Mouse (Mus musculus) MEL (cell line): Measurements from ENCODE around the gene Sv2a. TPM values are rescaled to one million over a fixed set of nuclear protein-coding genes. Genes with fewer than 3 reads are reported as not detected.
A peak's percentile ranks its signal among the peaks of the same experiment; 100 is the strongest.
"Not testable (repeated sequence)": the region's sequence is repeated elsewhere in the genome, so short reads cannot be mapped to it uniquely, and the experiment has no call there.

Experiments
- DNase-seq: peaks from one replicate; pipeline ENCODE4 v3.0.0; 2011; ENCODE audit warnings: low read depth, low spot score
- H3K27ac ChIP-seq: 2 replicates; pipeline ENCODE4 v1.5.1; 2012; ENCODE audit warnings: low read depth, mild to moderate bottlenecking, control low read depth, low read length, moderate library complexity; ENCODE audit not compliant: control insufficient read depth
- H3K27me3 ChIP-seq, 2 experiments: fragments of 150-350 bp in 1 of 2; sonication (generic) in 1 of 2; 2 replicates each; pipeline ENCODE4 v1.6.1; 2012; ENCODE audit warnings: low read length in 2 of 2, mild to moderate bottlenecking in 2 of 2, improper control_type of control experiment in 1 of 2, moderate library complexity in 1 of 2; ENCODE audit not compliant: insufficient read depth in 2 of 2, control insufficient read depth in 1 of 2
- H3K36me3 ChIP-seq, 2 experiments: 2 replicates each; pipeline ENCODE4 v1.6.1; 2012 to 2014; ENCODE audit warnings: low read length in 2 of 2, improper control_type of control experiment in 1 of 2, inconsistent platforms in 1 of 2, mild to moderate bottlenecking in 1 of 2; ENCODE audit not compliant: insufficient read depth in 2 of 2, control insufficient read depth in 1 of 2
- H3K4me1 ChIP-seq, 2 experiments: fragments of 150-350 bp in 1 of 2; sonication (generic) in 1 of 2; 2 replicates each; pipeline ENCODE4 v1.6.1; 2012; ENCODE audit warnings: low read length in 2 of 2, improper control_type of control experiment in 1 of 2, mild to moderate bottlenecking in 1 of 2; ENCODE audit not compliant: insufficient read depth in 2 of 2, control insufficient read depth in 1 of 2
- H3K4me3 ChIP-seq, 2 experiments: fragments of 150-350 bp in 1 of 2; sonication (generic) in 1 of 2; 2 replicates each; pipeline ENCODE4 v1.5.1; 2012; ENCODE audit warnings: low read depth in 2 of 2, low read length in 2 of 2, mild to moderate bottlenecking in 2 of 2, moderate library complexity in 2 of 2, control low read depth in 1 of 2, improper control_type of control experiment in 1 of 2; ENCODE audit not compliant: control insufficient read depth in 1 of 2, insufficient read depth in 1 of 2
- H3K79me2 ChIP-seq: 2 replicates; pipeline ENCODE4 v1.6.1; 2012; ENCODE audit warnings: mild to moderate bottlenecking, low read length, moderate library complexity; ENCODE audit not compliant: control insufficient read depth, poor library complexity, insufficient read depth
- H3K9ac ChIP-seq: 2 replicates; pipeline ENCODE4 v1.6.1; 2012; ENCODE audit warnings: low read depth, mild to moderate bottlenecking, control low read depth, low read length, moderate library complexity; ENCODE audit not compliant: control insufficient read depth, poor library complexity, severe bottlenecking
- H3K9me3 ChIP-seq: fragments of 150-350 bp; sonication (generic); replicated peaks from 2 replicates; pipeline ENCODE4 v1.6.1; 2012; ENCODE audit warnings: mild to moderate bottlenecking, low read length, improper control_type of control experiment, moderate library complexity; ENCODE audit not compliant: insufficient read depth
- BHLHE40 ChIP-seq: IDR thresholded peaks from 2 replicates; pipeline ENCODE4 v1.6.1; 2012; ENCODE audit warnings: low read depth, mild to moderate bottlenecking, inconsistent platforms, low read length, improper control_type of control experiment, borderline replicate concordance
- CHD1 ChIP-seq: IDR thresholded peaks from 2 replicates; pipeline ENCODE4 v1.6.1; 2012; ENCODE audit warnings: low read depth, mild to moderate bottlenecking, inconsistent platforms, low read length, improper control_type of control experiment
- CHD2 ChIP-seq: IDR thresholded peaks from 2 replicates; pipeline ENCODE4 v1.6.1; 2011; ENCODE audit warnings: low read length, improper control_type of control experiment
- E2F4 ChIP-seq: IDR thresholded peaks from 2 replicates; pipeline ENCODE4 v1.6.1; 2011; ENCODE audit warnings: low read depth, low read length, improper control_type of control experiment, borderline replicate concordance
- ELF1 ChIP-seq: IDR thresholded peaks from 2 replicates; pipeline ENCODE4 v1.6.1; 2014; ENCODE audit warnings: low read depth, mild to moderate bottlenecking, inconsistent platforms, low read length, improper control_type of control experiment, moderate library complexity
- EP300 ChIP-seq, 2 experiments: IDR thresholded peaks; 2 replicates each; pipeline ENCODE4 v1.6.1; 2011; ENCODE audit warnings: improper control_type of control experiment in 2 of 2, low read length in 2 of 2, low read depth in 1 of 2, mild to moderate bottlenecking in 1 of 2
- ETS1 ChIP-seq: IDR thresholded peaks from 2 replicates; pipeline ENCODE4 v1.6.1; 2012; ENCODE audit warnings: low read depth, mild to moderate bottlenecking, inconsistent platforms, low read length, improper control_type of control experiment, moderate library complexity
- GATA1 ChIP-seq: IDR thresholded peaks from 2 replicates; pipeline ENCODE4 v1.6.1; 2011; ENCODE audit warnings: low read depth, low read length, improper control_type of control experiment
- JUND ChIP-seq: IDR thresholded peaks from 2 replicates; pipeline ENCODE4 v1.6.1; 2011; ENCODE audit warnings: low read depth, mild to moderate bottlenecking, improper control_type of control experiment, low read length
- MAFK ChIP-seq: IDR thresholded peaks from 2 replicates; pipeline ENCODE4 v1.6.1; 2011; ENCODE audit warnings: low read depth, mild to moderate bottlenecking, low read length, improper control_type of control experiment, borderline replicate concordance
- MAX ChIP-seq: IDR thresholded peaks from 2 replicates; pipeline ENCODE4 v1.6.1; 2011; ENCODE audit warnings: low read length, improper control_type of control experiment
- MAZ ChIP-seq: IDR thresholded peaks from 2 replicates; pipeline ENCODE4 v1.6.1; 2012; ENCODE audit warnings: low read depth, mild to moderate bottlenecking, inconsistent platforms, low read length, improper control_type of control experiment
- MEF2A ChIP-seq: IDR thresholded peaks from 2 replicates; pipeline ENCODE4 v1.6.1; 2014; ENCODE audit warnings: low read depth, mild to moderate bottlenecking, inconsistent platforms, low read length, improper control_type of control experiment; ENCODE audit not compliant: poor library complexity, insufficient replicate concordance, severe bottlenecking; ENCODE audit errors: extremely low read depth
- MXI1 ChIP-seq: IDR thresholded peaks from 2 replicates; pipeline ENCODE4 v1.6.1; 2011; ENCODE audit warnings: mild to moderate bottlenecking, low read depth, low read length, improper control_type of control experiment
- MYC ChIP-seq: IDR thresholded peaks from 2 replicates; pipeline ENCODE4 v1.6.1; 2011; ENCODE audit warnings: low read depth, mild to moderate bottlenecking, low read length, improper control_type of control experiment, moderate library complexity
- POLR2A ChIP-seq, 2 experiments: IDR thresholded peaks; 2 replicates each; pipeline ENCODE4 v1.6.1; 2011 to 2012; ENCODE audit warnings: low read length in 2 of 2, mild to moderate bottlenecking in 2 of 2, control low read depth in 1 of 2, improper control_type of control experiment in 1 of 2, low read depth in 1 of 2, moderate library complexity in 1 of 2; ENCODE audit not compliant: control insufficient read depth in 1 of 2, insufficient read depth in 1 of 2, poor library complexity in 1 of 2
- RCOR1 ChIP-seq: IDR thresholded peaks from 2 replicates; pipeline ENCODE4 v1.6.1; 2012; ENCODE audit warnings: low read depth, mild to moderate bottlenecking, inconsistent platforms, low read length, improper control_type of control experiment
- SIN3A ChIP-seq: IDR thresholded peaks from 2 replicates; pipeline ENCODE4 v1.6.1; 2012; ENCODE audit warnings: low read length, improper control_type of control experiment, inconsistent platforms
- TBP ChIP-seq: IDR thresholded peaks from 2 replicates; pipeline ENCODE4 v1.8.0; 2011; ENCODE audit warnings: low read depth, low read length, improper control_type of control experiment
- TCF12 ChIP-seq: IDR thresholded peaks from 2 replicates; pipeline ENCODE4 v1.6.1; 2014; ENCODE audit warnings: low read depth, mild to moderate bottlenecking, inconsistent platforms, low read length, improper control_type of control experiment, moderate library complexity
- ZKSCAN1 ChIP-seq: IDR thresholded peaks from 2 replicates; pipeline ENCODE4 v1.6.1; 2012; ENCODE audit warnings: low read depth, mild to moderate bottlenecking, inconsistent platforms, low read length, improper control_type of control experiment, moderate library complexity
- ZMIZ1 ChIP-seq: IDR thresholded peaks from 2 replicates; pipeline ENCODE4 v1.6.1; 2012; ENCODE audit warnings: low read depth, mild to moderate bottlenecking, inconsistent platforms, low read length, improper control_type of control experiment, moderate library complexity
- ZNF384 ChIP-seq: IDR thresholded peaks from 2 replicates; pipeline ENCODE4 v1.6.1; 2012; ENCODE audit warnings: low read depth, mild to moderate bottlenecking, inconsistent platforms, low read length, improper control_type of control experiment
- polyA plus RNA-seq, 2 experiments: library from polyadenylated mRNA; stranded (reverse) in 1 of 2; unstranded in 1 of 2; fragments of >175 nt in 1 of 2; fragments of >200 nt in 1 of 2; gene quantifications; 2 replicates each; pipeline versions ENCODE4 v1.2.1 to v1.2.4; 2012; ENCODE audit warnings: low replicate concordance in 2 of 2, low read depth in 1 of 2; ENCODE audit not compliant: insufficient read length in 2 of 2, insufficient read depth in 1 of 2, missing spikeins in 1 of 2
- total RNA-seq: library from RNA; depleted of rRNA; stranded (reverse); fragments of 300-350 nt; gene quantifications from 2 replicates; pipeline ENCODE4 v1.2.3, GENCODE M21; 2012

Sv2a gene
- total and polyA plus RNA-seq, 3 experiments: 0.77 to 3.3 TPM; not detected in 1

GRCm38 (mm10) chr3:96198181-96198580, 17.2 kb downstream of the Sv2a start (continued):
- peak; percentile 82 for TF ChIP-seq TBP
- TF ChIP-seq POLR2A (IDR thresholded peaks at IDR 0.05; ENCODE audit: control insufficient read depth in 1 of 2, insufficient read depth in 1 of 2, low read depth in 1 of 2, low read length in 2 of 2, poor library complexity in 1 of 2): peak in 1 of 2 experiments; percentile 76; a peak in 2 of 4 replicates
- no peak for TF ChIP-seq JUND
- no peak for TF ChIP-seq ZNF384
- no peak for TF ChIP-seq ZKSCAN1
- no peak for TF ChIP-seq E2F4
- peak; percentile 68; the same call in 1 of the 2 replicates for TF ChIP-seq MYC
- peak; percentile 26; the same call in 1 of the 2 replicates for TF ChIP-seq ETS1
- 0 out of 2 replicates have a peak, but pooled peaks have one; percentile 41 for TF ChIP-seq MAZ
- TF ChIP-seq MEF2A: no peak
- TF ChIP-seq SIN3A: peak; percentile 13; the same call in 1 of the 2 replicates
- TF ChIP-seq MAFK: no peak
- TF ChIP-seq CHD1: 0 out of 2 replicates have a peak, but pooled peaks have one; percentile 17
- TF ChIP-seq ZMIZ1: peak; percentile 49; the same call in 1 of the 2 replicates
- no peak for TF ChIP-seq CHD2
- TF ChIP-seq RCOR1: no peak

GRCm38 (mm10) chr3:96198601-96199251, 17.8 kb downstream of the Sv2a start:
- TF ChIP-seq MAX: peak; percentile 1; the same call in 1 of the 2 replicates
- TF ChIP-seq JUND: peak; percentile 93
- 0 out of 2 replicates have a peak, but pooled peaks have one; percentile 6 for TF ChIP-seq MYC
- TF ChIP-seq MXI1: peak; percentile 80
- TF ChIP-seq ELF1: 0 out of 2 replicates have a peak, but pooled peaks have one; percentile 3
- TF ChIP-seq SIN3A: 0 out of 2 replicates have a peak, but pooled peaks have one; percentile 35
- peak; percentile 43; the same call in 1 of the 2 replicates for TF ChIP-seq GATA1
- TF ChIP-seq EP300 (IDR thresholded peaks at IDR 0.05; ENCODE audit: low read depth in 1 of 2, low read length in 2 of 2): peak in 1 of 2 experiments; percentile 39; a peak in 1 of 4 replicates
- peak; percentile 47 to 59; a peak in 1 of 4 replicates for TF ChIP-seq POLR2A (IDR thresholded peaks at IDR 0.05; ENCODE audit: control insufficient read depth in 1 of 2, insufficient read depth in 1 of 2, low read depth in 1 of 2, low read length in 2 of 2, poor library complexity in 1 of 2)
- peak; percentile 4; the same call in 1 of the 2 replicates for TF ChIP-seq ETS1
- TF ChIP-seq TCF12: 0 out of 2 replicates have a peak, but pooled peaks have one; percentile 21
- TF ChIP-seq TBP: 0 out of 2 replicates have a peak, but pooled peaks have one; percentile 8
- peak; percentile 5; the same call in 1 of the 2 replicates for TF ChIP-seq BHLHE40
- H3K4me3 ChIP-seq: peak overlapping the region; percentile 26 to 46
- not testable (repeated sequence) for H3K79me2 ChIP-seq, H3K9me3 ChIP-seq, H3K27me3 ChIP-seq
- peaks cover 12 to 22% of the 10 kb centered on the region in 2 experiments for H3K4me1 ChIP-seq
- peak overlapping the region; percentile 61 for H3K9ac ChIP-seq
- H3K36me3 ChIP-seq: peaks cover 0 to 16% of the 10 kb centered on the region in 2 experiments; a peak in 2 of 4 replicates
- peak overlapping the region; percentile 48 for H3K27ac ChIP-seq
- peak; percentile 67 for DNase-seq
